Mouse (Mus musculus) NIH3T3 (cell line): ENCODE data around the gene Mrps18a.

Source experiments
- DNase-seq: peaks from one replicate; pipeline ENCODE4 v3.0.0-alpha.2; 2012; ENCODE audit warnings: low read depth

Gene Mrps18a

DNA sequence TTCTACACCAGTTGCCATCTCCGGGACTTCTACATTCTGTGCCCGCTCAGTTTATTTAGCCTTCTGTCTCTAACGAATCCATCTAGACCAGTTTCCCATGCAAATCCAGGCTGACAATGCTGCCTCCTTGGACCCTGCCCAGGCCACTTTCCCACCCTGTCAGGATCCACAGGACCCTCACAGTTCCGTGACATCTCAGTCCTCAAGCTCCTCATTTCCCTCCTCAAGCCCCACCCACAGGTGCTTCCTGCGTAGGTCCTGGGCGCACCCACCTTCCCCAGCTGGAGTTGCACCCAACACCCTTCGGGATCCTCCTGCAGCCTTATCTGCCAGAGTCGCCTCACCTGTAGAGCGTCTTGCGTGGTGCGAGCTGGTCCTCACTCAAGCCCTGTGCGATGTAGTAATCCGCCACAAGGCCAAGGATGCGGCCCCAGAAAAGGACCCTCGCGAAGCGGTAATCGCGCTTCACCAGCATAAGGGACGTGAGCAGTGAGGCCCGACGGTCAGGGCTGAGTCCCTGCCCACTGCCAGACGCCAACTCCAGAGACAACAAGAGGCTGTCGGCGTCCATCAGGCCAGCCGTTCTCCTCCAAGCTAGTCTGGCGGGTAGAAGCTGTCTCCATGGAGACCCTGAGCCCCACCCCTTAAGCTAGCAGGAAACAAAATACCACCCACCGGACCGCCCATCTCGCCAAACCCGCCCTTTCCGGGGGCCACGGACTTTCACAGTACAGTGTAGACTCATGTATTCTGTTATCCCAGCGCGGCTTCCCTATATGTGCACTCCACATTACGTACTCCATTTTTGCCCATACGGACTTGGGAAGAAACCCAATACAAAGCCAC is 33.0 kb downstream of the Mrps18a start, which contains the start of gene Rsph9:
Gene Rsph9, minus strand, starts transcription at position 639 of the 846 bp plus-strand sequence.
- no peak for DNase-seq

DNA sequence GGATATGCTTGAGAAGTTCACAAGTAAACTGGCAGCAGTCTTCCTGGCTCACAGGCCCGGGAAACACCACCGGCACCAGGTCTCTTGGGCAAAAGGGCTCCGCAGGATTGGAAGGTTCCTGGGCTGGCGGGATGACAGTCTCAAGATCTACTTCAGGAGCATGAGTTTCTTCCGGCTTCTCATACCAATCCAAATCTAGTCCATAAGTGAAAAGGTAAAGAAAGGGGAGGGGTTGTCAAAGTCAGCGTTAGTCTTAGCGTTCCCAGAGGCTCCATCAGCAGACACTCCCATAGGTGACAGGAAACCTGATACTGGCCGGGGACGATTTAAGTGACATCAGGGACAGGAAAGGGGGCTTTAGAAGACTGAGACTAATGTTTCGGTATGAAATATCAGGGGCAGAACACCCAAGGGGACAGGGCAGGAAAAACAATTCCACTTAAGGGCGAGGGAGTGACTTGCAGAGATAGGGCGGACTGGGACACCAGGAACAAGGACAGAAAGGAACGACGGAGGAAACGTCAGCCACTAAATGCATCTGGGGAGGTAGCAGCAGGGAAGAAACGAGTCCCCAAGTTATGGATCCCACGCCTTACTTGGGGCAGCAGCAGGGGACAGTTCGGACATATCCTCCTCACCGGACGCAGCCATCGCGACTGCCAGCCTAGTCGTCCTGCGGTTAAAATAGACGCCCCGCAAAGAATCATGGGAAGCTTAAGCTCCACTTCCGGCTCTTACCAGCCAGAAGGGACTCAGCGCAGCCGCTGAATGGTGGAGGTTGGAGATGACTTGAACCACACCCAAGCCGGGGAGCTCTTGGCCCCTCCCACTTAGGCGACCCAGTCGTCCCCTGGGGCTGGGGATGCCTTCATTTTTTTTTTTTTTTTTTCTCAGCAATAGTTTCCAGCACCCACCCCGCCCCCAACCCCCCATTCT is 42.3 kb downstream of the Mrps18a start, which contains the start of gene Mad2l1bp:
Gene Mad2l1bp, minus strand, starts transcription at position 707 of the 936 bp plus-strand sequence.
- peak; percentile 92 for DNase-seq

DNA sequence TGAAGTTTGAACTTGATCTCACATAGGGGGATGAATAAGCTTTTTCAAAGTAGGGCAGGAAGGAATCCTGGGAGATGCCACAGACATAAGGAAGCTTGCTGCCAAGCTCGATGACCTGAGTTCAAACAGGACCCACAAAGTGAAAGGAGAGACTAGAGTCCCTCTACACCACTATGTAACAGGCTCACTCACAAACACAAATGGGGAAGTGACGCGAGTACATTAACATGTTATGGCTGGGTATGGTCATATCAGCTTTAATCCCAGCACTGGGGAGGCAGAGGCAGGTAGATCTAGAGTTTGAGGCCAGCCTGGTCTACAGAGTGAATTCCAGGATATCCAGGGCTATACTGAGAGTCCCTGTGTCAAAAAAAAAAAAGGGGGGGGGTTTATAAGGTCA is 43.5 kb downstream of the Mrps18a start:
- DNase-seq, result no peak

DNA sequence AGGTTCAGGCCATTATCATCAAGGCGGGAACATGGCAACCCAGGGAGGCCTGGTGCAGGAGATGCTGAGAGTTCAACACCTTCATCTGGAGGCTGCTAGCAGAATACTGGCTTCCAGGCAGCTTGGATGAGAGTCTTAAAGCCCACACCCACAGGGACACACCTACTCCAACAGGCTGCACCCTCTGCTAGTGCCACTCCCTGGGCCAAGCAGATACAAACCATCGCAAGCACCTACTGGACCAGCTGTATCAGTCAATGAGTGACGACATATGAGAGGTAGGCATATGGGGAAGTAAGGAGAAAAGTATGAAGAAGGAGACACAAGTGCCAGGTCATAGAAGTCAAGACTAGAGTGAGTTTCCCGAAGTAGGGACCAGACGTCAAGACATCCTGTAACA is 45.9 kb downstream of the Mrps18a start:
- no peak for DNase-seq

DNA sequence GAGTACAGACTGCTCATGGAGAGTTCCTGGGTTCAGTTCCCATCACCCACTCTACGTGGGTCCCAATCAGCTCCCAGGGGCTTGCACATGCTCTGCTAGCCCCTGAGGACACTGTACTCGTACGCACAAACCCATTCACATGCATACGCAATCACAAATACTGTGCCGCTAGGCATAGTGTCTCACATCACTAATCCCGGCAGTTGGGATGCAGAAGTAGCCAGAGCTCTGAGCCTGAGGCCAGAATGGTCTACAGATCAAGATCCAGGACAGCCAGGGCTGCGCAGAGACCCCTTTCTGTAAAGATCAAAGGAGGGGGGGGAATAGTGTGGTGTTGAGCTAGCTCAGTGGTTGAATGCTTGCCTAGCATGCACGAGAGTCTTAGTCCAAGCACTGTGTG is 46.3 kb downstream of the Mrps18a start:
- no peak for DNase-seq

DNA sequence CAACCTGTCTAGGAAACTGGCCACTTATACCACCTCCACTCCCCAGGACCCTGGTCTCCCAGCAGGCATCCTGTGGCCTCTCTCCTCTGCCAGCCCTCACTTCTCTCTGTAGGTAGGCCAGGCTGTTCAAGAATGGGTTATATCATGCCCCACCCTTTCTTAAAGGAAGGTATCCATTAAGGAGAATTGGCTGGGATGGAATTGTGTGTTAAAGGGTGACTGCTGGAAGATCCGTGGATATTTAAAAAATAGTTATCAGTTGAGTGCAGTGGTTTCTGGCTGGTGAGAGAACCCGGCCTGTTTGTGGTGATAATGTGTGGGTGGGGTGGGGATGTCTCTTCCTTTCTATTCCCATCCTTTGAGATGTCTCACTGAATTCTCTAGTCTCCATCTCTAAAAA is 48.5 kb downstream of the Mrps18a start:
- no peak for DNase-seq

DNA sequence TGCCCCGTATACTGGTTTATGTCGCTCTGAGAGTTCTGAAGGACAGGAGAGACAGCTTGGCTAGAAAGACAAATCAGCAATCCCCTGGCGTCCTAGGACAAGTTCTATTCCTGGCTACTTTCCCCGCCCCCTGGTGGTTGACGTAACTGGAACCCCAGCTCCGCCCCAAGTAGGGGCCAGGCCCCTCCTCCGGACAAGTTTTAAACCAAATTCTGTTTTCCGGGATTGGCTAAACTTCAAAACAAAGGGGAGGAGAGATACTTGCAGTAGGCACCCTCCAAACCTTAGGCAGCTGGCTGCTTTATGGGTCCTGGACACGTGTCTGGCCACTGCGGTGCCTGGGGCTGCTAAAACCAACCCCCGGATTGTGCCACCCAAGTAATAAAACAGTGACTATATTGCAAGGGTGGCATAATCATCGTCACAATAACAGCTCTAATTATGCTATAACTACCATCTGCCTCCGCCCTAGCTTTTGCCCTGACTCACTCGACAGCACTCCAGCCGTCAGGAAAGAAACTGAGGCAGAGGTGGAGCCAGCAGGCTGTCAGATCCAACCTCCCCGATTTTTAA is 49.4 kb downstream of the Mrps18a start:
- peak; percentile 97 for DNase-seq

DNA sequence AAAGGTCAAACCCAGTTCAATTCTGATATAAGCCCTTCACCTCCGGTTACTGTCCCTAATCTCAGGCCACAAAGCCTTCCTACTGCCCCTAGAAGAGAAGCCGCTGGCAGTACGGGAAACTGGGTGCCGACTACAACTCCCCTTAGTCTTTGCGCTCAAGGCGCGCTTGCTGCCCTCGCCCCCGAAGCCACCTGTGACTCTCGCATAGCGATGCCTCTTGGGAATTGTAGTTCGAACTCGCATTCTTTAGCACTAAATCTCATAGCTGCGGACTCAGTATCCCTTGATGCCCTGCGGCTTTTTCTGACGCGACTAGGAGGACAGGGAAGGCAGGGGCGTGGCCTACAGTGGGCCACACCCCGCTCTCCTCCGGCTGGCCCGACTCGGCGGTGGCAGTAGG is 49.9 kb downstream of the Mrps18a start, which contains the start of gene Gtpbp2:
Gene Gtpbp2, plus strand, starts transcription at position 347 of the 400 bp plus-strand sequence.
- DNase-seq, result peak; percentile 99

DNA sequence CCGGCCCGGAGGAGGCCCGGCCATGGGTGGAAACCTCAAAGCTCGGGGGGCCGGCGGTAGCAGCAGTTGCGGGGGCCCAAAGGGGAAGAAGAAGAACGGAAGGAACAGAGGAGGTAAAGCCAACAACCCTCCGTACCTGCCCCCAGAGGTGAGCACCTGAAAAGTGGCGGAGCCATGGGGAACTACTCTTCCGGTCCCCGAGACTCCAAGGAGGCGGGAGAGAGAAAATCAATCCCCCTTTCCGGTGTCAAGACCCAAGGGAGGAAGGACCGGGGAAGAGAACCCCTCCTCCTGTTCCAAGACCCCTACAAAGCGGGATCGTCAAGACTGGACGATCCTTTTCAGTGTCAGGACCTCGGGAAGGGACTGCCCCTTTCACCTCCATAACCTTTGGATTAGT is 50.4 kb downstream of the Mrps18a start:
- peak; percentile 48 for DNase-seq

DNA sequence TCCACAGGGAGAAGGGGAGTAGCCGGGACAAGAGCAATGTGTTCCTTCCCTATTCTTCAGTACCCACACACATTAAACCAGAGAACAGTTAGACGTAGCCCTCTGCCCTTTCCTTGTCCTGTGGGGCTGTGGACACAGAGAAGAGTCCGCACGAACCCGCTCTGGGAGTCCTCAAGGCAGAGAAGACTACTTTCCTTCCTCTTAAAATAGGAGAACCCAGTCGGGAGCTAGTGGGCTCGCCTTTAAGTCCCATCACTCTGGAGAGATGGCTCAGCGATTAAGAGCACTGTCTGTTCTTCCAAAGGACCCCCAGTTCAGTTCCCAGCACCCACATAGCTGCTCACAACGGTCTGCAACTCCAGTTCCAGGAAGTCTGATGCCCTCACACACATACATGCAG is 50.9 kb downstream of the Mrps18a start:
- DNase-seq, result no peak

DNA sequence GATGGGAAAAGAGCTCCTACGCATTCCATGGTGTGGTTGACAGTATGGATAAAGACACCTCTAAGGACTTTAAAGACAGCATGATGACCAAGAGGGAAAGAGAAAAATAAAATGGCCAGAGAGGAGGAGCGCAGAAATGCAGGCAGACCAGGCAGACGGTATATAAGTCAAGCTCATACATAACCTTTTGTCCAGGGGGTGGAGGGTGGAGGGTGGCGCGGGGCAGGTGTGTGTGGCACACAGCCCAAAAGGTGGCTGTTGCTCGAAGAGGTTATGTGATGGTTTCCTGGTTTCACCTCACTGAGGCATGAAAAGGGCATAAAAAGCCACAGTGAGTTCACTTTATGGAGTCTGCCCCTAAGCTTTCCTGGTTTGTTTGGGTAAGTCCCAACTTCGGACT is 51.8 kb downstream of the Mrps18a start:
- DNase-seq, result no peak

DNA sequence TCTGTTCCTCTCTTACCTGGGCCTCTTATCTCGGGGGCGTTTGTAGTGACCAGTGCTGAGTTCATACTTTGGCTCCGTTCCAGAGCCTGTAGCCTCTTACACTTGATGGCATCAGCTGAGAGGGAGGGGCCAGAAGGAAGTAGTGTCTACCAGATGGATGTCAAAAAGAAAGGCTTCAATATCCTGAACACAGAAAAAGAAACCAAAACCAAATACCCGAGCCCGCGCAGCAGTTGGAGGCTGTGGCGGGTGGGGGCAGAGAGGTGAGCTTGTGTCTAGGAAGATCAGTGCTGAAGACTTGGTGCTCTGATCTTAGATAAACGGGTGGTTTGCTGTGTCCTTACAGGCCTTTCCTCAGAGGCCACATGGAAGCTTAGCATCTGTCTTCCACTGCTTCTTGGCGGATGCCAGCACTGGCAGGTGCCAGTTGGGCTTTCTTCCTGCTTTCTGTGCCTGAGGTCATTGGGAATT is 52.2 kb downstream of the Mrps18a start:
- DNase-seq, result peak; percentile 60

DNA sequence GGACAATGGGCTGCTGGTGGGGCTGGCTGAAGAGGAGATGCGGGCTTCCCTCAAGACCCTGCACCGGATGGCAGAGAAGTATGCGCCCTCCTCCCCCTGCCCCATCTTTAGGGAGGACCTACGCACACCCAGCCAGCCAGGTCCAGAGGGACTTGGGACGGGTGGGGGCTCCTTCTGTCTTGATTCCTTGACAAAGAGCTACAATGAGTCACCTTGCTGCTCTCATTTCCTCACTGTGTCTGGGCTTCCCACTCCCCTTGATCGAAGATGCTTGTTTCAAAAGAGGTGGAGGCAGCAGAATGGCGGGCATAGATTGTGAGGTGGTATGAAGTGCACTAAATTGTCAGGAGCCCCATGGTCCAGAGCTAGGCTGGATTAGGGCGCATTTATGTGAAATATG is 53.5 kb downstream of the Mrps18a start:
- DNase-seq, result no peak

DNA sequence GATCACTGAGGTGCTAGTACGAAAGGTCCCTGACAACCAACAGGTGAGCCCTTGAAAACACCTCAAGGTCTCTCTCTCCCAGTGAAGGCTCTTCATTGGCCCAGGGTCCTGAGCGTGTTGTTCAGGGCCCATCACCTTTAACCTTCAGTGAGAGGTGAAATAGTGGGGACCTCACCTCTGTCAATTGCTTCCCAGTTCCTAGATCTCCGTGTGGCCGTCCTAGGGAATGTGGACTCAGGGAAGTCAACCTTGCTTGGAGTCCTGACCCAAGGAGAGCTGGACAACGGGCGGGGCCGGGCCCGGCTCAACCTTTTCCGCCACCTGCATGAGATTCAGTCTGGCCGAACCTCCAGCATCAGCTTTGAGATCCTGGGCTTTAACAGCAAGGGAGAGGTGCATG is 54.0 kb downstream of the Mrps18a start:
- DNase-seq, result no peak

DNA sequence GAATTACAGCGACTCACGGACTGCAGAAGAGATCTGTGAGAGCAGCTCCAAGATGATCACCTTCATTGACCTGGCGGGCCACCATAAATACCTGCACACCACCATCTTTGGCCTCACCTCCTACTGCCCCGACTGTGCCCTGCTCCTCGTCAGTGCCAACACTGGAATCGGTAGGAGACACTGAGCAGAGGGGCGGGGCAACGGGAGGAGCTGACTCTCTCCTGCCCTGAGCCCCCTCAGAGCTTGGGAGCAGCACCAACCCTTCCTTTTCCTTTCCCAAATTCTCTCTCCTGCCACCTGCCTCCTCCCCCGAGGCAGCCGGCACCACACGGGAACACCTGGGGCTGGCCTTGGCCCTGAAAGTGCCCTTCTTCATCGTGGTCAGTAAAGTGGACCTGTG is 54.7 kb downstream of the Mrps18a start:
- DNase-seq, result no peak

DNA sequence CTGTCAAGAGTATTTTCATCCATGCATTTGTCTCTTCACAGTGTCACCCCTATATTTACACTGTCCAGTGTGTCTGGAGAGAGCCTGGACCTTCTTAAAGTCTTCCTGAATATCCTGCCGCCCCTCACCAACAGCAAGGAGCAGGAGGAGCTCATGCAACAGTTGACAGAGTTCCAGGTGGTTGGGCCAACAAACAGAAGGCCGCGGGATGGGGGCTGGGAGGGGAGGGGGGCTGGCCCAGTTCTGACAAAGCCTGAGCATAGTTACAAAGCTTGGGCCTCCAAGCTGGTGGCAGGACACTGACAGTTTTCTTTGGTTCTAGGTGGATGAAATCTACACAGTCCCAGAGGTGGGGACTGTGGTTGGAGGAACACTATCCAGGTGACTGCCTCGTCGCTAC is 55.5 kb downstream of the Mrps18a start:
- no peak for DNase-seq

DNA sequence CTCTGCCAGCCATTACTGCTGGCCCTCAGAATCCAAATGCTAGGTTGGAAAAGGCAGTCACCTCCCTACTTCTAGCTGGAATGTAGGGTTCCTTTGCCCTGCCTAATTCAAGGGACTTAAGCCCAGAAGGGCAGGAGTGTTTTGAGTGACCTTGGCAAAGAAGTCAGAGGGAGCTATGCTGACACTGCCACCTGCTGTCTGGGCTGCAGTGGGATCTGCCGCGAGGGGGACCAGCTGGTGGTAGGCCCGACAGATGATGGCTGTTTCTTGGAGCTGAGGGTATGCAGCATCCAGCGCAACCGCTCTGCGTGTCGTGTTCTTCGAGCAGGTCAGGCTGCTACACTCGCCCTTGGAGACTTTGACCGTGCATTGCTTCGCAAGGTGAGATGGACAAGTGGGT is 56.2 kb downstream of the Mrps18a start:
- no peak for DNase-seq

DNA sequence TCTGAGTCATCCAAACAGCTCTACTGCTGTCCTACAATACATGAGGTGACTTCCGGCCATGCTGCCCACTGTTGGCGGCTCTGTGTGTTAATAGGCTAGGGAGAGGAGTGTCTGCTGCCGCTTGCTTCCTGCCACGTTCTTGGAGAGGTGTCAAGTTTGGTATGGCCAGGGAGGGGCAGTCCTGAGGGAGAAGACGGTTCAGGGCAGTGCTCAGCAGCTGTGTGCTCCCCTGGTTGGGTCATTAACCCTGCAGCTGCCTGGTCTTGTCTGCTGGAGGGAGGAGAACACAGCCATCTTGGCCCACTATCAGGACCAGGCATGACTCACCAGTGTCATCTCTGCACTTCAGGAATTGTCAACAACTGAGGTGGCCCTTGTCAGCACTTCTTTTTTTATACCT is 57.5 kb downstream of the Mrps18a start:
- peak; percentile 12 for DNase-seq

DNA sequence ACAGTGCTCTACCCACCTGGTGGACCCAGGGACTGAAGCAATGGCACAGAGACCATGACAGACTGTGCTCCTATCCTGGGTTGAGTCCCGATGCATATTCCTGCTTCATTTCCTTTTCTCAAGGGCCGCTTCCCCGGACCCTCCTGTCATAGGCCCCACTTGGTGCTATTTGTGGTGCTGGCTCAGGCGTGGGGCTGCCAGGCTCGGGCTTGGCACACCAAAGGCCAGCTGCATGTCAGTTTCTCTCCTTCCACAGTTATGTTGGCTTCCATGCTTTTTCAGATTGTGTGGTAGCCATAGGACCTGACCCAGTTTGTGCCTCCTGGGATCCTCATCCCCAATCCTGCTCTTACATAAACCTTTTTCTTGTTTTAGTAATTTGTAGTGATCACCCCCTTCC is 58.0 kb downstream of the Mrps18a start:
- no peak for DNase-seq

DNA sequence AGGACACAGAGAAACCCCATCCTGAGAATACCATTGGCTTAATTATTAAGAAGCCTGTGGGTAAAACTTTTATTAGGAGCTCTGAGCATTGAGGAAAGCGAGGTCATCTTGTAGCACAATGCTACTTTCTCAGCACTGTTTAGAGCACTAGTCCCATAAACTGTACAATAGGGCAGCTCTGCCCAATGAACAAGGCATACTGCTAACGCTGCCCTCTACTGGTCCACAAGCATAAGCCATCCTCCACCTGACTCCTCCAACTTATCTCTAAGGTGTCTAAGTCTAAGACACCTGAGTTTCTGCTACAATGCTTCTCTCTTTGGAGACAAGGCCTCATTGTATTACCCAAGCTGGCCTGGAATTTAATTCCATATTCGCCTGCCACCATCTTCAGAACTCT is 59.8 kb downstream of the Mrps18a start:
- peak; percentile 71 for DNase-seq
